Mouse (Mus musculus): ENCODE results near the gene D930020B18Rik. TPM values are rescaled to one million over a fixed set of nuclear protein-coding genes. Genes with fewer than 3 reads are reported as not detected.

The D930020B18Rik gene
- polyA plus RNA-seq, 1 experiment: 0.23 TPM

- WGBS: 86% methylated on average over 4 of the region's 4 CpGs
- Histone ChIP-seq H3K27me3 (ENCODE audit: control insufficient read depth, insufficient read depth, low read length) (no peaks in the 10 kb centered on the region), H3K27ac (ENCODE audit: insufficient read depth, low read depth, low read length) (no peak overlapping the region), H3K4me1 (ENCODE audit: control insufficient read depth, insufficient read depth, insufficient read length, low read length) (no peaks in the 10 kb centered on the region), H3K36me3 (ENCODE audit: control insufficient read depth, insufficient read depth, low read length) (no peaks in the 10 kb centered on the region), H3K4me3 (ENCODE audit: low read depth, low read length) (no peak overlapping the region)
- TF ChIP-seq POLR2A (IDR thresholded peaks at IDR 0.05; ENCODE audit: low read depth, low read length): no peak
- no peak for TF ChIP-seq CTCF (IDR thresholded peaks at IDR 0.05; ENCODE audit: extremely low read depth, insufficient read length, insufficient replicate concordance, low read depth, low read length)
Measured at GRCm38 (mm10) chr10:121686153-121686660, 44.8 kb downstream of the D930020B18Rik start.

GRCm38 (mm10) chr10:121687511-121687910, 46.1 kb downstream of the D930020B18Rik start:
- TF ChIP-seq POLR2A (IDR thresholded peaks at IDR 0.05; ENCODE audit: low read depth, low read length): no peak
- TF ChIP-seq CTCF (IDR thresholded peaks at IDR 0.05; ENCODE audit: extremely low read depth, insufficient read length, insufficient replicate concordance, low read depth, low read length): no peak
- 75% methylated on average over 7 of the region's 7 CpGs for WGBS

GRCm38 (mm10) chr10:121689591-121690314, 48.4 kb downstream of the D930020B18Rik start:
- WGBS: 21% methylated on average over 15 of the region's 15 CpGs
- Histone ChIP-seq H3K36me3 (ENCODE audit: control insufficient read depth, insufficient read depth, low read length) (no peaks in the 10 kb centered on the region), H3K27ac (ENCODE audit: insufficient read depth, low read depth, low read length) (no peak overlapping the region), H3K27me3 (ENCODE audit: control insufficient read depth, insufficient read depth, low read length) (no peaks in the 10 kb centered on the region), H3K4me1 (ENCODE audit: control insufficient read depth, insufficient read depth, insufficient read length, low read length) (no peaks in the 10 kb centered on the region), H3K4me3 (ENCODE audit: low read depth, low read length) (no peak overlapping the region)
- TF ChIP-seq CTCF (IDR thresholded peaks at IDR 0.05; ENCODE audit: extremely low read depth, insufficient read length, insufficient replicate concordance, low read depth, low read length) (peak; percentile 62; the same call in 1 of the 2 replicates), POLR2A (IDR thresholded peaks at IDR 0.05; ENCODE audit: low read depth, low read length) (no peak)

More at GRCm38 (mm10) chr10:121687511-121687910, 46.1 kb downstream of the D930020B18Rik start:
- no peaks in the 10 kb centered on the region for H3K27me3 ChIP-seq (ENCODE audit: control insufficient read depth, insufficient read depth, low read length)
- H3K4me3 ChIP-seq (ENCODE audit: low read depth, low read length): no peak overlapping the region
- H3K36me3 ChIP-seq (ENCODE audit: control insufficient read depth, insufficient read depth, low read length): no peaks in the 10 kb centered on the region
- H3K4me1 ChIP-seq (ENCODE audit: control insufficient read depth, insufficient read depth, insufficient read length, low read length): no peaks in the 10 kb centered on the region
- H3K27ac ChIP-seq (ENCODE audit: insufficient read depth, low read depth, low read length): no peak overlapping the region

- no peak overlapping the region for H3K27ac ChIP-seq (ENCODE audit: insufficient read depth, low read depth, low read length)
- H3K4me3 ChIP-seq (ENCODE audit: low read depth, low read length): peak overlapping the region; percentile 40
- H3K27me3 ChIP-seq (ENCODE audit: control insufficient read depth, insufficient read depth, low read length): no peaks in the 10 kb centered on the region
- 17% methylated on average over 18 of the region's 18 CpGs for WGBS
- no peaks in the 10 kb centered on the region for H3K36me3 ChIP-seq (ENCODE audit: control insufficient read depth, insufficient read depth, low read length)
- H3K4me1 ChIP-seq (ENCODE audit: control insufficient read depth, insufficient read depth, insufficient read length, low read length): no peaks in the 10 kb centered on the region
- no peak for TF ChIP-seq CTCF (IDR thresholded peaks at IDR 0.05; ENCODE audit: extremely low read depth, insufficient read length, insufficient replicate concordance, low read depth, low read length)
- no peak for TF ChIP-seq POLR2A (IDR thresholded peaks at IDR 0.05; ENCODE audit: low read depth, low read length)
Measured at GRCm38 (mm10) chr10:121692944-121693579, 51.7 kb downstream of the D930020B18Rik start.

GRCm38 (mm10) chr10:121694567-121694966, 53.2 kb downstream of the D930020B18Rik start:
- H3K4me1 ChIP-seq (ENCODE audit: control insufficient read depth, insufficient read depth, insufficient read length, low read length): no peaks in the 10 kb centered on the region
- H3K27me3 ChIP-seq (ENCODE audit: control insufficient read depth, insufficient read depth, low read length): no peaks in the 10 kb centered on the region
- no peaks in the 10 kb centered on the region for H3K36me3 ChIP-seq (ENCODE audit: control insufficient read depth, insufficient read depth, low read length)
- no peak for TF ChIP-seq CTCF (IDR thresholded peaks at IDR 0.05; ENCODE audit: extremely low read depth, insufficient read length, insufficient replicate concordance, low read depth, low read length)
- no peak for TF ChIP-seq POLR2A (IDR thresholded peaks at IDR 0.05; ENCODE audit: low read depth, low read length)
- WGBS: 89% methylated on average over 11 of the region's 11 CpGs
- H3K4me3 ChIP-seq (ENCODE audit: low read depth, low read length): no peak overlapping the region
- no peak overlapping the region for H3K27ac ChIP-seq (ENCODE audit: insufficient read depth, low read depth, low read length)

GRCm38 (mm10) chr10:121701296-121702248, 60.2 kb downstream of the D930020B18Rik start:
- no peaks in the 10 kb centered on the region for H3K4me1 ChIP-seq (ENCODE audit: control insufficient read depth, insufficient read depth, insufficient read length, low read length)
- H3K4me3 ChIP-seq (ENCODE audit: low read depth, low read length): no peak overlapping the region
- WGBS: 32% methylated on average over 11 of the region's 11 CpGs
- no peaks in the 10 kb centered on the region for H3K27me3 ChIP-seq (ENCODE audit: control insufficient read depth, insufficient read depth, low read length)
- no peak for TF ChIP-seq POLR2A (IDR thresholded peaks at IDR 0.05; ENCODE audit: low read depth, low read length)
- no peak for TF ChIP-seq CTCF (IDR thresholded peaks at IDR 0.05; ENCODE audit: extremely low read depth, insufficient read length, insufficient replicate concordance, low read depth, low read length)
- no peak overlapping the region for H3K27ac ChIP-seq (ENCODE audit: insufficient read depth, low read depth, low read length)
- H3K36me3 ChIP-seq (ENCODE audit: control insufficient read depth, insufficient read depth, low read length): no peaks in the 10 kb centered on the region
